Mouse (Mus musculus): Measurements from ENCODE around the gene 4933411K16Rik. TPM values are rescaled to one million over a fixed set of nuclear protein-coding genes. Genes with fewer than 3 reads are reported as not detected.

The 4933411K16Rik gene
- polyA plus RNA-seq, 1 experiment from 2014 or later = not detected

GRCm38 (mm10) chr19:42021681-42022541, 30.1 kb upstream of the 4933411K16Rik start:
- H3K4me2 ChIP-seq = no peak overlapping the region
- no peaks in the 10 kb centered on the region for H3K36me3 ChIP-seq (ENCODE audit: insufficient read depth)
- H3K4me1 ChIP-seq (ENCODE audit: insufficient read depth) = peaks cover 3% of the 10 kb centered on the region; the same call in 1 of the 2 replicates
- H3K9me3 ChIP-seq (ENCODE audit: low read depth, low read length) = no peaks in the 10 kb centered on the region
- H3K27me3 ChIP-seq (ENCODE audit: insufficient read depth, low read length) = no peaks in the 10 kb centered on the region
- DNase-seq (no peak), ATAC-seq (ENCODE audit: insufficient read depth) (no peak)
- no peak for TF ChIP-seq CTCF (IDR thresholded peaks at IDR 0.05; ENCODE audit: low read depth)
- no peak overlapping the region for H3K27ac ChIP-seq (ENCODE audit: low read depth)
- H3K4me3 ChIP-seq (ENCODE audit: low read depth, low read length) = no peak overlapping the region
- 74% methylated on average over 10 of the region's 10 CpGs for WGBS
- no peak overlapping the region for H3K9ac ChIP-seq

- Histone ChIP-seq H3K9me3 (ENCODE audit: low read depth, low read length) (no peaks in the 10 kb centered on the region), H3K36me3 (ENCODE audit: insufficient read depth) (no peaks in the 10 kb centered on the region), H3K27me3 (ENCODE audit: insufficient read depth, low read length) (no peaks in the 10 kb centered on the region), H3K9ac (no peak overlapping the region), H3K4me3 (ENCODE audit: low read depth, low read length) (no peak overlapping the region), H3K4me2 (no peak overlapping the region), H3K4me1 (ENCODE audit: insufficient read depth) (peaks cover 1% of the 10 kb centered on the region; the same call in 1 of the 2 replicates), H3K27ac (ENCODE audit: low read depth) (no peak overlapping the region)
- no peak for DNase-seq
- 76% methylated on average over 2 of the region's 2 CpGs for WGBS
- no peak for TF ChIP-seq CTCF (IDR thresholded peaks at IDR 0.05; ENCODE audit: low read depth)
- no peak for ATAC-seq (ENCODE audit: insufficient read depth)
These were observed 29.6 kb upstream of the 4933411K16Rik start for GRCm38 (mm10) chr19:42022542-42022848.

DNA sequence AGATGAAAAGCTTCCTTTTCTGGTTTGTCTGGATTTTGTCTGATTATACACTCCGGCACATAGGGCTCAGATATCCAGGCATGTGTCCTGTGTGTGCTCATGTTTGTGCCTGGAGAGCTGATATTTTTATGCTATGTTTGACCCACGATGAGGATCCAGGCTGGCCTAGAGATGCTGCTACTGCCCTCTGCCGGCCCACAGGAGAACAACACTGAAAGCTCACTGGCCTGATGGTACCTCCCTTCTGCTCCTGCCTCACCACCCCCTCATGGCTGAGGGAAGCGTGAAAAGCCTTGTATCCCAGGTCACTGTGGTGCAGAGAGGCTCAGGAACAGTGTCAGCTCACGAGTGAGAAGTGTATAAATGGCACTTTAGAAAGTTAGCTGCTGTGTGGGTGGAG, 25.9 kb upstream of the 4933411K16Rik start:
- Histone ChIP-seq H3K4me1 (ENCODE audit: insufficient read depth) (no peaks in the 10 kb centered on the region), H3K4me3 (ENCODE audit: low read depth, low read length) (no peak overlapping the region), H3K9ac (no peak overlapping the region), H3K27ac (ENCODE audit: low read depth) (no peak overlapping the region), H3K4me2 (no peak overlapping the region), H3K9me3 (ENCODE audit: low read depth, low read length) (no peaks in the 10 kb centered on the region), H3K36me3 (ENCODE audit: insufficient read depth) (no peaks in the 10 kb centered on the region), H3K27me3 (ENCODE audit: insufficient read depth, low read length) (no peaks in the 10 kb centered on the region)
- 2% methylated on average over 5 of the region's 5 CpGs for WGBS
- TF ChIP-seq CTCF (IDR thresholded peaks at IDR 0.05; ENCODE audit: low read depth) = peak; percentile 97
- DNase-seq (peak; percentile 89), ATAC-seq (ENCODE audit: insufficient read depth) (peak; percentile 68)

GRCm38 (mm10) chr19:42031112-42031511, 20.9 kb upstream of the 4933411K16Rik start:
- ATAC-seq (ENCODE audit: insufficient read depth) (no peak), DNase-seq (no peak)
- Histone ChIP-seq H3K9me3 (ENCODE audit: low read depth, low read length) (no peaks in the 10 kb centered on the region), H3K9ac (no peak overlapping the region), H3K27ac (ENCODE audit: low read depth) (no peak overlapping the region), H3K36me3 (ENCODE audit: insufficient read depth) (no peaks in the 10 kb centered on the region), H3K4me1 (ENCODE audit: insufficient read depth) (no peaks in the 10 kb centered on the region), H3K4me3 (ENCODE audit: low read depth, low read length) (no peak overlapping the region), H3K27me3 (ENCODE audit: insufficient read depth, low read length) (no peaks in the 10 kb centered on the region), H3K4me2 (no peak overlapping the region)
- no peak for TF ChIP-seq CTCF (IDR thresholded peaks at IDR 0.05; ENCODE audit: low read depth)
- WGBS = 72% methylated on average over 5 of the region's 5 CpGs

DNA sequence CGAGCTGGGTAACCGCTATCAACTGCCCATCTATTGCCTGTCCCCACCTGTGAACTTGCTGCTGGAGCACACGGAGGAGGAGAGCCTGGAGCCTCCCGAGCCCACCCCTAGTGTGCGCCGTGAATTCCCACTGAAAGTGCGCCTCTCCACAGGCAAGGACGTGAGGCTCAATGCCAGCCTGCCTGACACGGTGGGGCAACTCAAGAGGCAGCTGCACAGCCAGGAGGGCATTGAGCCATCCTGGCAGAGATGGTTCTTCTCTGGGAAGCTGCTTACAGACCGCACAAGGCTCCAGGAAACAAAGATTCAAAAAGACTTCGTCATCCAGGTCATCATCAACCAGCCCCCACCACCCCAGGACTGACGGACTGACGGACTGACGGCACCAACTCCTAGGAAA, 18.4 kb upstream of the 4933411K16Rik start:
- H3K4me3 ChIP-seq (ENCODE audit: low read depth, low read length) = no peak overlapping the region
- no peaks in the 10 kb centered on the region for H3K27me3 ChIP-seq (ENCODE audit: insufficient read depth, low read length)
- no peak for TF ChIP-seq CTCF (IDR thresholded peaks at IDR 0.05; ENCODE audit: low read depth)
- no peaks in the 10 kb centered on the region for H3K9me3 ChIP-seq (ENCODE audit: low read depth, low read length)
- H3K9ac ChIP-seq = no peak overlapping the region
- no peak for DNase-seq
- no peaks in the 10 kb centered on the region for H3K36me3 ChIP-seq (ENCODE audit: insufficient read depth)
- no peak for ATAC-seq (ENCODE audit: insufficient read depth)
- H3K27ac ChIP-seq (ENCODE audit: low read depth) = no peak overlapping the region
- H3K4me2 ChIP-seq = no peak overlapping the region
- H3K4me1 ChIP-seq (ENCODE audit: insufficient read depth) = no peaks in the 10 kb centered on the region
- 82% methylated on average over 14 of the region's 14 CpGs for WGBS

DNA sequence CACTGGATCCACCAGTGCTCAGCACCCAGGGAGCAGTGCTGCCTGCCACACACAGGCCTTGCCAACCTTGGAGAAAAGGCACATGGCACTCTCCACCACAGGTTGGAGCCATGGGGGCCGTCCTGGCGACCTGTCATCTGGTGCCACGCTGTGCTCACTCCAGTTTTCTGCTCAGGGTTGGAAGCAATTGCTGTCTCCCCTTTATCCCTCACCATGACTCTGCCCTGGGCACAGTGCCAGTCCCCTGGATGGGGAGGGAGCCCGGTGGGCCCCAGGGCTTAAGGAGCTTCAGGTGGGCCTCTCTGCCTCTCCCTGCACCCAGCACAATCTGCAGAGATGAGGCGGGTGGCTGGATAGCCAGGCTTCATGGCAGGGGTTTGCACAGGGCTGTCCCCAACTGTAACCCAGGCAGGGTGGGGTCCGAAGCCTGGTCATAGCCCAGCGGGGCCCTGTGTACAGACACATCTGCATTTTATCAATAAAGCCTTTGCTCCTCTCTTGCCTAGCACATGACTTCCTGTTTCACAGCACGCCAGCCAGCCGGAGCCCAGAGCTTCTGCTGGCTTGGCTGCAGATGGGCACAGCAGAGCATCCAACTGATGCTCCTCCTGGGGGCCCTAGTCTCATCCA, 17.8 kb upstream of the 4933411K16Rik start:
- DNase-seq (peak; percentile 18), ATAC-seq (ENCODE audit: insufficient read depth) (peak; percentile 61; the same call in 1 of the 2 replicates)
- Histone ChIP-seq H3K4me2 (no peak overlapping the region), H3K4me1 (ENCODE audit: insufficient read depth) (no peaks in the 10 kb centered on the region), H3K27ac (ENCODE audit: low read depth) (no peak overlapping the region), H3K4me3 (ENCODE audit: low read depth, low read length) (no peak overlapping the region), H3K9me3 (ENCODE audit: low read depth, low read length) (no peaks in the 10 kb centered on the region), H3K27me3 (ENCODE audit: insufficient read depth, low read length) (no peaks in the 10 kb centered on the region), H3K9ac (no peak overlapping the region), H3K36me3 (ENCODE audit: insufficient read depth) (no peaks in the 10 kb centered on the region)
- WGBS = 58% methylated on average over 9 of the region's 9 CpGs
- no peak for TF ChIP-seq CTCF (IDR thresholded peaks at IDR 0.05; ENCODE audit: low read depth)

- peak; percentile 37; the same call in 1 of the 2 replicates for ATAC-seq (ENCODE audit: insufficient read depth)
- H3K36me3 ChIP-seq (ENCODE audit: insufficient read depth) = no peaks in the 10 kb centered on the region
These were observed 17.1 kb upstream of the 4933411K16Rik start for GRCm38 (mm10) chr19:42034881-42035455.

More at GRCm38 (mm10) chr19:42034881-42035455, 17.1 kb upstream of the 4933411K16Rik start:
- H3K4me2 ChIP-seq = no peak overlapping the region
- H3K4me3 ChIP-seq (ENCODE audit: low read depth, low read length) = no peak overlapping the region
- no peak for DNase-seq
- WGBS = 52% methylated on average over 11 of the region's 11 CpGs
- no peaks in the 10 kb centered on the region for H3K4me1 ChIP-seq (ENCODE audit: insufficient read depth)
- no peak overlapping the region for H3K27ac ChIP-seq (ENCODE audit: low read depth)
- H3K27me3 ChIP-seq (ENCODE audit: insufficient read depth, low read length) = no peaks in the 10 kb centered on the region
- H3K9me3 ChIP-seq (ENCODE audit: low read depth, low read length) = no peaks in the 10 kb centered on the region
- 0 out of 2 replicates have a peak, but pooled peaks have one; percentile 11 for TF ChIP-seq CTCF (IDR thresholded peaks at IDR 0.05; ENCODE audit: low read depth)
- H3K9ac ChIP-seq = no peak overlapping the region
